ENCODE assay signal across 17 mouse cellular contexts in the genomic region with DNA sequence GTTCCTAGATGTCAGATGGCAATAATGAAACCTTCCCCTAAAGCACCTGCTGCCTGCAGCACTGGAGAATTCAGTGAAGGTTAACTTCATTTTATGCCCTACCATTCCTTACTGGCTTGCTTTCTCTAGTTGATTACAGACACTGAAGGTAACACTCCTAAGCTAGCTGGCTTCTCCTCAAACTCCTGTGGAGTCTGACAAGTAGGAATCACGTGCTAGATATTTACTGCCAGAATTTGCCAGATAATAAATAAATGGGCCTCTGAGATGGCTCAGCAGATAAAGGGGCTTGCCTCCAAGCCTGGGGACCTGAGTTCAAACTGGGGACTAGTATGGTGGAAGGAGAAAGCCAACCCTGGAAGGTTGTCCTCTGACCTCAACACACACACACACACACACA. TPM values are rescaled to one million over a fixed set of nuclear protein-coding genes. Genes with fewer than 3 reads are reported as not detected.
DNase-seq lines count a peak whose midpoint lies in the region; ATAC-seq and TF ChIP-seq lines count a peak whose summit lies in the region.
"Had no signal": no experiment of that assay in that cellular context is flagged by ENCODE, and none has a peak within 500 bp of the region (broad histone marks: within the 10 kb centered on the region; RNA-seq: fewer than 3 reads in every experiment).

No protein-coding gene starts in this region.

- peaks cover 30% of the 10 kb centered on the region for H3K36me3 ChIP-seq in forebrain, embryonic 14.5 days (ENCODE audit: control insufficient read depth, insufficient read depth, low read length)
- H3K36me3 ChIP-seq in forebrain, embryonic 12.5 days (replicated peaks): peaks cover 28% of the 10 kb centered on the region
- peaks cover 0 to 26% of the 10 kb centered on the region in 2 experiments; a peak in 2 of 4 replicates for H3K36me3 ChIP-seq in MEL (ENCODE audit: control insufficient read depth in 1 of 2, insufficient read depth in 2 of 2, low read length in 2 of 2)

- no peak overlapping the region for H3K4me3 ChIP-seq in cerebellum, adult 2 months (replicated peaks; ENCODE audit: insufficient read depth, low read depth, low read length)
- no peak overlapping the region for H3K4me3 ChIP-seq in forebrain, embryonic 14.5 days (ENCODE audit: low read depth, low read length)
- H3K4me3 ChIP-seq in forebrain, embryonic 12.5 days (replicated peaks): no peak overlapping the region
- H3K4me3 ChIP-seq in MEL (ENCODE audit: control insufficient read depth in 1 of 2, insufficient read depth in 1 of 2, low read depth in 2 of 2, low read length in 2 of 2): no peak overlapping the region
- H3K4me3 ChIP-seq: embryonic facial prominence, embryonic 10.5 days; embryonic facial prominence, embryonic 12.5 days; forebrain, embryonic 15.5 days had no signal

- H3K4me2 ChIP-seq in forebrain, embryonic 14.5 days (ENCODE audit: low read length): no peak overlapping the region
- no peak overlapping the region for H3K4me2 ChIP-seq in forebrain, embryonic 12.5 days
- H3K4me2 ChIP-seq: embryonic facial prominence, embryonic 12.5 days; forebrain, embryonic 15.5 days had no signal

- TF ChIP-seq RAD21 in MEL (IDR thresholded peaks at IDR 0.05; ENCODE audit: low read depth, low read length): no peak

- no peak for TF ChIP-seq EP300 in MEL (IDR thresholded peaks at IDR 0.05; ENCODE audit: low read depth in 1 of 2, low read length in 2 of 2)

- H3K9me3 ChIP-seq in forebrain, embryonic 14.5 days (replicated peaks; ENCODE audit: control insufficient read depth, low read length): no peaks in the 10 kb centered on the region
- no peaks in the 10 kb centered on the region for H3K9me3 ChIP-seq in forebrain, embryonic 12.5 days
- no peaks in the 10 kb centered on the region for H3K9me3 ChIP-seq in MEL (replicated peaks; ENCODE audit: insufficient read depth, low read length)
- H3K9me3 ChIP-seq: embryonic facial prominence, embryonic 10.5 days; embryonic facial prominence, embryonic 12.5 days; forebrain, embryonic 15.5 days; G1E had no signal

- 0 out of 2 replicates have a peak, but pooled peaks cover 2% of the 10 kb centered on the region for H3K4me1 ChIP-seq in cerebellum, adult 2 months (ENCODE audit: control insufficient read depth, insufficient read depth, low read length)
- H3K4me1 ChIP-seq in forebrain, embryonic 14.5 days (ENCODE audit: control insufficient read depth, insufficient read depth, low read length): no peaks in the 10 kb centered on the region
- peaks cover 9% of the 10 kb centered on the region for H3K4me1 ChIP-seq in forebrain, embryonic 12.5 days
- peaks cover 8 to 31% of the 10 kb centered on the region in 2 experiments; a peak in 3 of 4 replicates for H3K4me1 ChIP-seq in MEL (ENCODE audit: control insufficient read depth in 1 of 2, insufficient read depth in 2 of 2, low read length in 2 of 2)
- H3K4me1 ChIP-seq: forebrain, embryonic 15.5 days had no signal

- TF ChIP-seq CTCF in cerebellum, adult 2 months (IDR thresholded peaks at IDR 0.05; ENCODE audit: borderline replicate concordance, insufficient read depth, low read depth, low read length): no peak
- no peak for TF ChIP-seq CTCF in MEL (IDR thresholded peaks at IDR 0.05 in 2 of 3, conservative IDR thresholded peaks at IDR 0.05 in 1 of 3; ENCODE audit: control insufficient read depth in 1 of 3, insufficient read depth in 1 of 3, low read depth in 2 of 3, low read length in 3 of 3, poor library complexity in 1 of 3, severe bottlenecking in 1 of 3)

- peak; percentile 57 for DNase-seq in cerebellum, postnatal 10 days
- no peak for DNase-seq in cerebellum, adult 2 months
- peak; percentile 31 for DNase-seq in forebrain, embryonic 14.5 days (ENCODE audit: low spot score)
- peak; percentile 17 for DNase-seq in MEL (ENCODE audit: low read depth, low spot score)
- DNase-seq in spleen, postnatal 36 days (ENCODE audit: low spot score in 2 of 2): no peak
- DNase-seq: adrenal gland, postnatal 10 days; adrenal gland, postnatal 25 days; cerebellum, adult 11-12 months; cerebellum, adult 8-10 months had no signal

- ATAC-seq in forebrain, embryonic 14.5 days: no peak
- ATAC-seq in forebrain, embryonic 12.5 days (ENCODE audit: low FRiP score): no peak
- ATAC-seq: forebrain, embryonic 15.5 days; forebrain, postnatal 0 days had no signal

- 5% methylated on average over 1 of the region's 1 CpGs for WGBS in cerebellum, adult 2 months
- 69% methylated on average over 1 of the region's 1 CpGs for WGBS in forebrain, embryonic 14.5 days
- WGBS in forebrain, embryonic 12.5 days: 75% methylated on average over 1 of the region's 1 CpGs

- H3K27ac ChIP-seq in cerebellum, adult 2 months (ENCODE audit: insufficient read depth, low read length): no peak overlapping the region
- H3K27ac ChIP-seq in forebrain, embryonic 14.5 days (ENCODE audit: low read depth, low read length): no peak overlapping the region
- H3K27ac ChIP-seq in forebrain, embryonic 12.5 days: no peak overlapping the region
- H3K27ac ChIP-seq in MEL (ENCODE audit: control insufficient read depth, low read depth, low read length): no peak overlapping the region
- H3K27ac ChIP-seq: embryonic facial prominence, embryonic 10.5 days; embryonic facial prominence, embryonic 12.5 days; forebrain, embryonic 15.5 days had no signal

- no peak overlapping the region for H3K9ac ChIP-seq in forebrain, embryonic 14.5 days (ENCODE audit: low read length)
- H3K9ac ChIP-seq in forebrain, embryonic 12.5 days: no peak overlapping the region
- no peak overlapping the region for H3K9ac ChIP-seq in MEL (ENCODE audit: control insufficient read depth, low read depth, low read length, poor library complexity, severe bottlenecking)
- H3K9ac ChIP-seq: embryonic facial prominence, embryonic 12.5 days; forebrain, embryonic 15.5 days; forebrain, postnatal 0 days had no signal

- no peak for TF ChIP-seq POLR2A in cerebellum, adult 2 months (IDR thresholded peaks at IDR 0.05; ENCODE audit: borderline replicate concordance, insufficient read depth, low read length)
- no peak for TF ChIP-seq POLR2A in MEL (IDR thresholded peaks at IDR 0.05; ENCODE audit: control insufficient read depth in 1 of 2, insufficient read depth in 1 of 2, low read depth in 1 of 2, low read length in 2 of 2, poor library complexity in 1 of 2)

- no peaks in the 10 kb centered on the region for H3K79me2 ChIP-seq in MEL (ENCODE audit: control insufficient read depth, insufficient read depth, low read length, poor library complexity)

- no peaks in the 10 kb centered on the region for H3K27me3 ChIP-seq in cerebellum, adult 2 months (ENCODE audit: control insufficient read depth, insufficient read depth, low read length)
- H3K27me3 ChIP-seq in forebrain, embryonic 14.5 days (replicated peaks; ENCODE audit: control insufficient read depth, insufficient read depth, low read length): no peaks in the 10 kb centered on the region
- no peaks in the 10 kb centered on the region for H3K27me3 ChIP-seq in forebrain, embryonic 12.5 days
- no peaks in the 10 kb centered on the region for H3K27me3 ChIP-seq in MEL (ENCODE audit: control insufficient read depth in 1 of 2, insufficient read depth in 2 of 2, low read length in 2 of 2)
- H3K27me3 ChIP-seq: CH12.LX; embryonic facial prominence, embryonic 12.5 days; forebrain, embryonic 15.5 days had no signal

TF ChIP-seq in MEL, 35 proteins besides CTCF, POLR2A, EP300 and RAD21:
- TF ChIP-seq MAX (IDR thresholded peaks at IDR 0.05; ENCODE audit: low read length): peak; percentile 29; the same call in 1 of the 2 replicates
- TF ChIP-seq JUND (IDR thresholded peaks at IDR 0.05; ENCODE audit: low read depth, low read length): no peak
- TF ChIP-seq MAFK (IDR thresholded peaks at IDR 0.05; ENCODE audit: borderline replicate concordance, low read depth, low read length): no peak
- TF ChIP-seq SIN3A (IDR thresholded peaks at IDR 0.05; ENCODE audit: low read length): peak; percentile 53
- TF ChIP-seq BHLHE40 (IDR thresholded peaks at IDR 0.05; ENCODE audit: borderline replicate concordance, low read depth, low read length): peak; percentile 74
- peak; percentile 73; the same call in 1 of the 2 replicates for TF ChIP-seq USF1 (IDR thresholded peaks at IDR 0.05; ENCODE audit: low read depth, low read length)
- 0 out of 4 replicates have a peak, but pooled peaks of 1 of the 2 experiments have one; percentile 18 for TF ChIP-seq USF2 (IDR thresholded peaks at IDR 0.05; ENCODE audit: borderline replicate concordance in 1 of 2, insufficient read depth in 1 of 2, low read depth in 1 of 2, low read length in 2 of 2)
- peak; percentile 48; the same call in 1 of the 2 replicates for TF ChIP-seq MXI1 (IDR thresholded peaks at IDR 0.05; ENCODE audit: low read depth, low read length)

RNA-seq across cellular contexts. Expression of a gene that starts 14.5 kb away (rescaled TPM):
- polyA plus RNA-seq in cerebellum, adult 2 months (2012; rRNA removed): 28.9 and 29.0 TPM in 2 replicates
- polyA plus RNA-seq in forebrain, embryonic 14.5 days (2014; fragmentation: Nextera tagmentation; extraction: Ambion mirVana): 8.9 and 13.4 TPM in 2 replicates
- polyA plus RNA-seq in forebrain, embryonic 12.5 days (2016; fragmentation: Nextera tagmentation; extraction: Ambion mirVana): 14.1 and 14.4 TPM in 2 replicates
- total RNA-seq in MEL (2012; rRNA removed): under 0.01 and 0.03 TPM in 2 replicates
- under 1 TPM in 1 of 2 experiments, not detected in 1; 0.14 TPM for polyA plus RNA-seq in MEL (2012; ENCODE audit: insufficient read depth in 1 of 2, insufficient read length in 2 of 2, low read depth in 1 of 2, low replicate concordance in 2 of 2, missing spikeins in 1 of 2)
- polyA plus RNA-seq: G1E had no signal

RNA-seq across cellular contexts. Expression of a gene that starts 54.2 kb away (rescaled TPM):
- 1.8 and 2.4 TPM in 2 replicates for polyA plus RNA-seq in cerebellum, adult 2 months (2012; rRNA removed)
- polyA plus RNA-seq in forebrain, embryonic 14.5 days (2014; fragmentation: Nextera tagmentation; extraction: Ambion mirVana): 5.1 and 5.8 TPM in 2 replicates
- polyA plus RNA-seq in forebrain, embryonic 12.5 days (2016; fragmentation: Nextera tagmentation; extraction: Ambion mirVana): 40.0 and 40.8 TPM in 2 replicates
- total RNA-seq in MEL (2012; rRNA removed): not detected in 2 replicates
- not detected for polyA plus RNA-seq in MEL (2012; ENCODE audit: insufficient read depth in 1 of 2, insufficient read length in 2 of 2, low read depth in 1 of 2, low replicate concordance in 2 of 2, missing spikeins in 1 of 2)
- polyA plus RNA-seq: CD4-positive, CD25-positive, alpha-beta regulatory T cell, adult 4 months; G1E had no signal

RNA-seq across cellular contexts. Expression of a gene that starts 54.6 kb away (rescaled TPM):
- polyA plus RNA-seq in cerebellum, adult 2 months (2012; rRNA removed): 76.6 and 85.8 TPM in 2 replicates
- polyA plus RNA-seq in forebrain, embryonic 14.5 days (2014; fragmentation: Nextera tagmentation; extraction: Ambion mirVana): 36.3 and 37.3 TPM in 2 replicates
- polyA plus RNA-seq in forebrain, embryonic 12.5 days (2016; fragmentation: Nextera tagmentation; extraction: Ambion mirVana): 57.8 and 60.7 TPM in 2 replicates
- total RNA-seq in MEL (2012; rRNA removed): 42.5 and 51.8 TPM in 2 replicates
- 10 to 100 TPM in 1 of 2 experiments, not detected in 1; 62.1 TPM for polyA plus RNA-seq in MEL (2012; ENCODE audit: insufficient read depth in 1 of 2, insufficient read length in 2 of 2, low read depth in 1 of 2, low replicate concordance in 2 of 2, missing spikeins in 1 of 2)

Comparison
In these comparisons a context has a peak if more than half of its experiments do, and no peak if none do; other contexts are left out.
1. DNase-seq: peak in cerebellum, postnatal 10 days (2 of 2), forebrain, embryonic 14.5 days (single experiment) and MEL (single experiment); none in cerebellum, adult 2 months (0 of 2) and spleen, postnatal 36 days (0 of 2).